Comparison of ENCODE assay signal across 21 mouse cellular contexts in genomic region chr9:62334298-62334825, GRCm38 (mm10). TPM values are rescaled to one million over a fixed set of nuclear protein-coding genes. Genes with fewer than 3 reads are reported as not detected.
DNase-seq lines count a peak whose midpoint lies in the region; ATAC-seq and TF ChIP-seq lines count a peak whose summit lies in the region.
"Had no signal": no experiment of that assay in that cellular context is flagged by ENCODE, and none has a peak within 500 bp of the region (broad histone marks: within the 10 kb centered on the region; RNA-seq: fewer than 3 reads in every experiment).

No protein-coding gene starts in this region.

- DNase-seq in heart, adult 11 months: peak; percentile 75
- no peak for DNase-seq in heart, postnatal 36 days
- no peak for DNase-seq in left cerebral cortex, adult 2 months (ENCODE audit: extremely low spot score in 1 of 2, low spot score in 2 of 2)
- DNase-seq in left cerebral cortex, postnatal 36 days (ENCODE audit: low spot score in 2 of 2): no peak
- DNase-seq in midbrain, postnatal 0 days (ENCODE audit: low spot score): no peak
- DNase-seq in midbrain, embryonic 10.5 days (ENCODE audit: low spot score): no peak
- DNase-seq in gastrocnemius, postnatal 36 days: no peak
- DNase-seq: cerebellum, postnatal 25 days; layer of hippocampus, adult 9-11 months; lung, postnatal 4 days had no signal

- no peaks in the 10 kb centered on the region for H3K4me1 ChIP-seq in midbrain, postnatal 0 days (ENCODE audit: insufficient read depth, low read length)
- H3K4me1 ChIP-seq in midbrain, embryonic 10.5 days: peaks cover 25% of the 10 kb centered on the region
- H3K4me1 ChIP-seq: limb, embryonic 15.5 days had no signal

- H3K27me3 ChIP-seq in midbrain, postnatal 0 days (ENCODE audit: insufficient read depth, low read length): no peaks in the 10 kb centered on the region
- H3K27me3 ChIP-seq in midbrain, embryonic 10.5 days (ENCODE audit: low read depth, poor library complexity, severe bottlenecking): no peaks in the 10 kb centered on the region
- H3K27me3 ChIP-seq: forebrain, embryonic 12.5 days; heart, embryonic 13.5 days; limb, embryonic 15.5 days; midbrain, embryonic 12.5 days had no signal

- H3K36me3 ChIP-seq in midbrain, postnatal 0 days (ENCODE audit: insufficient read depth, low read length): no peaks in the 10 kb centered on the region
- no peaks in the 10 kb centered on the region for H3K36me3 ChIP-seq in midbrain, embryonic 10.5 days
- H3K36me3 ChIP-seq: forebrain, embryonic 12.5 days; heart, embryonic 13.5 days; hindbrain, embryonic 10.5 days; limb, embryonic 15.5 days; midbrain, embryonic 12.5 days had no signal

- H3K4me2 ChIP-seq in midbrain, postnatal 0 days (ENCODE audit: low read depth, low read length, poor library complexity, severe bottlenecking): no peak overlapping the region
- H3K4me2 ChIP-seq: forebrain, embryonic 12.5 days; heart, embryonic 13.5 days; limb, embryonic 15.5 days; midbrain, embryonic 12.5 days had no signal

- H3K27ac ChIP-seq in left cerebral cortex, adult 2 months: no peak overlapping the region
- H3K27ac ChIP-seq in midbrain, postnatal 0 days (ENCODE audit: low read depth, low read length): no peak overlapping the region
- no peak overlapping the region for H3K27ac ChIP-seq in midbrain, embryonic 10.5 days (replicated peaks)
- H3K27ac ChIP-seq: forebrain, embryonic 12.5 days; heart, embryonic 13.5 days; hindbrain, embryonic 10.5 days; limb, embryonic 15.5 days; midbrain, embryonic 12.5 days had no signal

- 91% methylated on average over 9 of the region's 9 CpGs for WGBS in midbrain, postnatal 0 days
- 92% methylated on average over 9 of the region's 9 CpGs for WGBS in midbrain, embryonic 10.5 days

- ATAC-seq in midbrain, postnatal 0 days (ENCODE audit: low FRiP score): no peak
- ATAC-seq in neutrophil, adult 5-6 weeks (ENCODE audit: extremely low read depth, insufficient number of reproducible peaks, low FRiP score, poor library complexity, severe bottlenecking): 0 out of 2 replicates have a peak, but pooled peaks have one; percentile 46

- intact Hi-C loops in heart, postnatal 36 days (cut with DNase I): no loop called here
- intact Hi-C loops in left cerebral cortex, adult 2 months (cut with DNase I): no loop called here
- intact Hi-C loops in left cerebral cortex, postnatal 36 days (cut with DNase I): no loop called here
- intact Hi-C loops in gastrocnemius, postnatal 36 days (cut with DNase I): no loop called here

- no peak overlapping the region for H3K9ac ChIP-seq in midbrain, postnatal 0 days (replicated peaks; ENCODE audit: low read length, poor library complexity, severe bottlenecking)
- H3K9ac ChIP-seq: forebrain, embryonic 12.5 days; heart, embryonic 13.5 days; limb, embryonic 15.5 days; midbrain, embryonic 12.5 days had no signal

- no peak overlapping the region for H3K4me3 ChIP-seq in left cerebral cortex, adult 2 months
- no peak overlapping the region for H3K4me3 ChIP-seq in midbrain, postnatal 0 days (ENCODE audit: low read depth, low read length)
- H3K4me3 ChIP-seq in midbrain, embryonic 10.5 days: no peak overlapping the region
- H3K4me3 ChIP-seq: forebrain, embryonic 12.5 days; heart, embryonic 13.5 days; hindbrain, embryonic 10.5 days; limb, embryonic 15.5 days; midbrain, embryonic 12.5 days; myocyte had no signal

- peak; percentile 13 for TF ChIP-seq CTCF in left cerebral cortex, adult 2 months (IDR thresholded peaks at IDR 0.05)
- TF ChIP-seq CTCF in midbrain, postnatal 0 days (IDR thresholded peaks at IDR 0.05): peak; percentile 32; the same call in 1 of the 2 replicates

- H3K9me3 ChIP-seq in midbrain, postnatal 0 days (ENCODE audit: low read length): no peaks in the 10 kb centered on the region
- peaks cover 3% of the 10 kb centered on the region; the same call in 1 of the 2 replicates for H3K9me3 ChIP-seq in midbrain, embryonic 10.5 days (replicated peaks)
- H3K9me3 ChIP-seq: forebrain, embryonic 12.5 days; limb, embryonic 15.5 days had no signal

RNA-seq across cellular contexts. Expression of gene Anp32a, which starts 6.7 kb away (rescaled TPM):
- total RNA-seq in heart, postnatal 36 days (2021): 100 to 1,000 TPM; 206 to 209 TPM
- total RNA-seq in left cerebral cortex, adult 2 months (2021): 100 to 1,000 TPM; 278 to 279 TPM
- 100 to 1,000 TPM; 232 to 281 TPM for total RNA-seq in left cerebral cortex, postnatal 36 days (2021)
- total RNA-seq in midbrain, postnatal 0 days (2014; rRNA removed): 88.8 and 114 TPM in 2 replicates
- 60.5 and 76.2 TPM in 2 replicates for polyA plus RNA-seq in midbrain, postnatal 0 days (2015; fragmentation: Nextera tagmentation; extraction: Ambion mirVana)
- 237 and 298 TPM in 2 replicates for polyA plus RNA-seq in midbrain, embryonic 10.5 days (2016; fragmentation: Nextera tagmentation; extraction: Ambion mirVana)
- 571 and 598 TPM in 2 replicates for total RNA-seq in neutrophil, adult 5-6 weeks (2017)
- total RNA-seq in gastrocnemius, postnatal 36 days (2021): 10 to 100 TPM; 60.8 to 62.9 TPM

RNA-seq across cellular contexts. Expression of gene Spesp1, which starts 52.4 kb away (rescaled TPM):
- not detected for total RNA-seq in heart, postnatal 36 days (2021)
- under 1 TPM in 1 of 2 experiments, not detected in 1; 0.14 TPM for total RNA-seq in left cerebral cortex, adult 2 months (2021)
- under 1 TPM in 1 of 2 experiments, not detected in 1; 0.16 TPM for total RNA-seq in left cerebral cortex, postnatal 36 days (2021)
- not detected in 2 replicates for total RNA-seq in midbrain, postnatal 0 days (2014; rRNA removed)
- polyA plus RNA-seq in midbrain, postnatal 0 days (2015; fragmentation: Nextera tagmentation; extraction: Ambion mirVana): not detected in 2 replicates
- polyA plus RNA-seq in midbrain, embryonic 10.5 days (2016; fragmentation: Nextera tagmentation; extraction: Ambion mirVana): not detected in 2 replicates
- total RNA-seq in neutrophil, adult 5-6 weeks (2017): 0.12 TPM in 1 of 2 replicates, not detected in the other
- not detected for total RNA-seq in gastrocnemius, postnatal 36 days (2021)
- total RNA-seq: gastrocnemius, postnatal 4 days; left cerebral cortex, postnatal 14 days had no signal
- polyA plus RNA-seq: forebrain, embryonic 12.5 days; heart, embryonic 13.5 days; hindbrain, embryonic 10.5 days; intestine, embryonic 14.5 days; kidney, embryonic 16.5 days; limb, embryonic 15.5 days; midbrain, embryonic 12.5 days; myocyte had no signal
